Comparison of ENCODE assay signal across 12 mouse cellular contexts in the genomic region with DNA sequence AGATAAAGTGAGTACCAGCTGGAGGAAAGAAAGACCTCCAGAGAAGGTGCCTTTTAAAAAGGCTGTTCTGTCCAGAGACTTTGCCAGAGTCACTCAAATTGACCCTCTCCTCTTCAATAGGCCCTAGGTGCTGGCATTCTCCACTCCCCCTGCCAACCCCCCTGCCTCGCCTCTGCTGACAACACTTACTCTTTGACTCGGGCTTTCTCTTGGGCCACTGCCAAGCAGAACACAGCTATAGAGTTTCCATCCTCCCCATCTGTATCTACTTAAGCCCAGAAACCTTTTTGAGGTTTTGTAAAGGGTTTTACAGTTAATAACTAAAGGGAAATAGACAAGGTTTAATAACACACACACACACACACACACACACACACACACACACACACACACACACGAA.
DNase-seq lines count a peak whose midpoint lies in the region; ATAC-seq and TF ChIP-seq lines count a peak whose summit lies in the region.
"Had no signal": no experiment of that assay in that cellular context is flagged by ENCODE, and none has a peak within 500 bp of the region (broad histone marks: within the 10 kb centered on the region; RNA-seq: fewer than 3 reads in every experiment).

No protein-coding gene starts in this region.

- H3K9me3 ChIP-seq in heart, embryonic 10.5 days, result no peaks in the 10 kb centered on the region
- no peaks in the 10 kb centered on the region for H3K9me3 ChIP-seq in lung, embryonic 16.5 days (ENCODE audit: control insufficient read depth, low read length)
- no peaks in the 10 kb centered on the region for H3K9me3 ChIP-seq in limb, embryonic 13.5 days
- H3K9me3 ChIP-seq in midbrain, embryonic 13.5 days, result no peaks in the 10 kb centered on the region
- H3K9me3 ChIP-seq: G1E; midbrain, embryonic 12.5 days had no signal

- TF ChIP-seq POLR2A in lung, adult 2 months (IDR thresholded peaks at IDR 0.05; ENCODE audit: borderline replicate concordance, extremely low read depth, low read depth, low read length), result no peak

- H3K36me3 ChIP-seq in heart, embryonic 10.5 days, result no peaks in the 10 kb centered on the region
- no peaks in the 10 kb centered on the region for H3K36me3 ChIP-seq in lung, embryonic 16.5 days (ENCODE audit: control insufficient read depth, insufficient read depth, low read length)
- no peaks in the 10 kb centered on the region for H3K36me3 ChIP-seq in limb, embryonic 13.5 days
- no peaks in the 10 kb centered on the region for H3K36me3 ChIP-seq in midbrain, embryonic 13.5 days
- H3K36me3 ChIP-seq: G1E; midbrain, embryonic 12.5 days had no signal

- H3K4me2 ChIP-seq in lung, embryonic 16.5 days (ENCODE audit: low read depth, low read length), result no peak overlapping the region
- H3K4me2 ChIP-seq in limb, embryonic 13.5 days (replicated peaks), result no peak overlapping the region
- H3K4me2 ChIP-seq in midbrain, embryonic 13.5 days (replicated peaks), result no peak overlapping the region
- H3K4me2 ChIP-seq: midbrain, embryonic 12.5 days had no signal

- no peaks in the 10 kb centered on the region for H3K4me1 ChIP-seq in heart, embryonic 10.5 days
- no peaks in the 10 kb centered on the region for H3K4me1 ChIP-seq in lung, embryonic 16.5 days (replicated peaks; ENCODE audit: control insufficient read depth, insufficient read depth, low read length)
- no peaks in the 10 kb centered on the region for H3K4me1 ChIP-seq in lung, adult 2 months (ENCODE audit: control insufficient read depth, insufficient read depth, low read length)
- peaks cover 26% of the 10 kb centered on the region for H3K4me1 ChIP-seq in limb, embryonic 13.5 days
- H3K4me1 ChIP-seq in midbrain, embryonic 13.5 days (replicated peaks), result no peaks in the 10 kb centered on the region
- H3K4me1 ChIP-seq: midbrain, embryonic 12.5 days had no signal

- H3K27me3 ChIP-seq in heart, embryonic 10.5 days (ENCODE audit: insufficient read depth, poor library complexity, severe bottlenecking), result no peaks in the 10 kb centered on the region
- 0 out of 2 replicates have a peak, but pooled peaks cover 2% of the 10 kb centered on the region for H3K27me3 ChIP-seq in lung, embryonic 16.5 days (ENCODE audit: control insufficient read depth, insufficient read depth, low read depth, low read length)
- no peaks in the 10 kb centered on the region for H3K27me3 ChIP-seq in limb, embryonic 13.5 days
- no peaks in the 10 kb centered on the region for H3K27me3 ChIP-seq in midbrain, embryonic 13.5 days
- H3K27me3 ChIP-seq: midbrain, embryonic 12.5 days had no signal

- 46% methylated on average over 3 of the region's 3 CpGs for WGBS in heart, embryonic 10.5 days
- WGBS in lung, embryonic 16.5 days, result 37% methylated on average over 3 of the region's 3 CpGs
- 36% methylated on average over 3 of the region's 3 CpGs for WGBS in lung, adult 2 months
- 21% methylated on average over 3 of the region's 3 CpGs for WGBS in limb, embryonic 13.5 days
- WGBS in midbrain, embryonic 13.5 days, result 52% methylated on average over 3 of the region's 3 CpGs

- no peak for TF ChIP-seq CTCF in lung, adult 2 months (IDR thresholded peaks at IDR 0.05; ENCODE audit: insufficient read depth, low read length)

- no peak overlapping the region for H3K27ac ChIP-seq in heart, embryonic 10.5 days
- H3K27ac ChIP-seq in lung, embryonic 16.5 days (ENCODE audit: low read length), result no peak overlapping the region
- H3K27ac ChIP-seq in limb, embryonic 13.5 days, result no peak overlapping the region; the same call in 1 of the 2 replicates
- H3K27ac ChIP-seq in midbrain, embryonic 13.5 days, result no peak overlapping the region
- H3K27ac ChIP-seq: liver, embryonic 14.5 days; midbrain, embryonic 12.5 days had no signal

- ATAC-seq in lung, embryonic 16.5 days (ENCODE audit: low read depth), result peak; percentile 60; the same call in 1 of the 2 replicates
- peak; percentile 89; the same call in 1 of the 2 replicates for ATAC-seq in limb, embryonic 13.5 days (ENCODE audit: low FRiP score, low read depth)
- ATAC-seq in midbrain, embryonic 13.5 days, result no peak

- H3K4me3 ChIP-seq in heart, embryonic 10.5 days, result no peak overlapping the region
- no peak overlapping the region for H3K4me3 ChIP-seq in lung, embryonic 16.5 days (ENCODE audit: low read length)
- no peak overlapping the region for H3K4me3 ChIP-seq in lung, adult 2 months (replicated peaks; ENCODE audit: extremely low read depth, low read depth, low read length)
- H3K4me3 ChIP-seq in limb, embryonic 13.5 days, result no peak overlapping the region
- H3K4me3 ChIP-seq in midbrain, embryonic 13.5 days (replicated peaks), result no peak overlapping the region
- H3K4me3 ChIP-seq: midbrain, embryonic 12.5 days had no signal

- no peak overlapping the region for H3K9ac ChIP-seq in lung, embryonic 16.5 days (ENCODE audit: low read length)
- H3K9ac ChIP-seq in limb, embryonic 13.5 days, result no peak overlapping the region
- H3K9ac ChIP-seq in midbrain, embryonic 13.5 days (replicated peaks), result no peak overlapping the region
- H3K9ac ChIP-seq: liver, embryonic 14.5 days; midbrain, embryonic 12.5 days had no signal

- peak; percentile 2 to 28 for DNase-seq in cerebellum, postnatal 10 days
- no peak for DNase-seq in cerebellum, adult 9-10 months
- DNase-seq in heart, postnatal 4 days, result peak; percentile 27
- DNase-seq in heart, embryonic 10.5 days (ENCODE audit: low spot score), result no peak
- DNase-seq in lung, adult 2 months, result no peak
- DNase-seq: thymus, postnatal 25 days had no signal

Comparison
In these comparisons a context has a peak if more than half of its experiments do, and no peak if none do; other contexts are left out.
1. DNase-seq: peak in cerebellum, postnatal 10 days (2 of 2) and heart, postnatal 4 days (single experiment); none in cerebellum, adult 9-10 months (single experiment), heart, embryonic 10.5 days (single experiment) and lung, adult 2 months (single experiment).